Mouse (Mus musculus): Measurements from ENCODE around the gene Gm17455. TPM values are rescaled to one million over a fixed set of nuclear protein-coding genes. Genes with fewer than 3 reads are reported as not detected.

The Gm17455 gene
- total RNA-seq, 2 experiments from 2014 or later, result not detected

DNA sequence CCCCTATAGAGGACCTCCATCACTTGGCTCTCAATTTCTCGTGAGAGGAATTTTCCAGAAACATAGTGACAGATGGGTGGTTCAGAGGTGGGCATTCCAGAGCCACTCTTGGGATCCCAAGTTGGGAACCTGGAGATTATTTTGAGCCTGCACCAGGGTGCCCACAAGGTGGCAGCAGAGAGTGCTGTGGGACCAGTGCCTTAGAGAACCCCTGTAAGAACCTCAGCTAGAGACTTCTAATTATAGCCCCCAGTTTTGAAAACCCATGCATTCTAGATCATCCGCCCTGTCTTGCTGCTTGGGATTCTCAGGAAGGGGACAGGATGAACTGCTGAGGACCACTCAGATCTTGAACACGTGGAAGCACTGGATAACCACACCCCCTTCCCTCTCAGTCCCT is 18.6 kb downstream of the Gm17455 start:
- DNase-seq (ENCODE audit: low spot score), result peak; percentile 52

DNA sequence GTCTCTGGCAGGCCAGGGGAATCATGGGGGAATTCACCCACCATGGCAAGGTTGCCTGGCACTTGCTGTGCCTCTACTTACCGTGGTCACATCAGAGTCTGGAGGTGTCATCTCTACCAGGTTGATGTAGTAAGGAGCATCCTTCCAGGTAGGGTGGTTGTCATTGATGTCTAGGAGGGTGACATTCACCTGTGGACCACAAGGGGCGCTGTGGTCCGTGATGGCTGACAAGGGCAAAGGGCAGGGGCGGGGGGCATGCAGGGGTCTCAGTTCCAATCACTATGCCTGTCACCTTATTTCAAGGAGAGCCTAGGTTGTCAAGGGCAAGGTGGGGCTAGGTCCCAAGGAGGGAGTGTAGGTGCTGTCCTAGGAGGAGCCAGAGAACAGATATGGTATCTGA is 20.1 kb downstream of the Gm17455 start:
- DNase-seq (ENCODE audit: low spot score), result no peak

DNA sequence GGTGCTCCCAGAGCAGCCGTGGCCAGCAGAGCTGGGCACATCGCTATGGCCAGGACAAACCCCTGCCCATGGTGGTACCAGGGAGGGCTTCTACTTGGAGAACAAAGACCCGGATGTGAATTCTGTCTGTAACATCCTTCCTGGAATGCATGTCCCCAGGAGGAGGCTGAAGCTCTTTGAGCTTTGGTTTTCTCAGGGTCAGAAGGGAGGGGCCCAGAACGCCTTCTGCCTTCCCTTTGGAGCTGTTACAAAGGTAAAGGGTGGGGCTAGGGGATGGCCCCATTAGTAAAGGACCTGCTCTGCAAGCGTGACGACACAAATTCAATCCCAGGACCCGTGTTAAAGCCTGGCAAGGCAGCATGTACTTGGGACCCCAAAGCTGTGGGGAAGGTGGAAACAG is 23.2 kb downstream of the Gm17455 start:
- DNase-seq (ENCODE audit: low spot score), result no peak

DNA sequence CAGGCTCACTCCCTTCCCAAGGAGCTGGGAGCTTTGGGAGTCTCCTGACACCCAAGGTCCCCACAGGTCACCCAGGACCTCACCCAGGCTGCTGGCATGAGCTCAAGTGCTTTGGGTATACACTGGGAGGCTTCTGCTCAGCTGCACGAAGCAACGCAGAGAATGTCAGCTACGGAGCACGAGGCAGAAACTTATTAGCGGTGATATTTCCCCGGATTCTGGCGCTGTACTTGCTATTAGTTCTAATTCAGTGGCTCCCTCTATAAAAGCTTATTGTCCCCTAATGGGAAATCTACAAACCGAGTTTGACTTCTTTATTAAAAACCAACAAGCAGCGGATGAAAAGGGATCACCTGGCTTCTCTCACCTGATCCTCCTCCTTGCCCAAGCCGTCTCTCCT is 30.5 kb downstream of the Gm17455 start:
- no peak for DNase-seq (ENCODE audit: low spot score)

DNA sequence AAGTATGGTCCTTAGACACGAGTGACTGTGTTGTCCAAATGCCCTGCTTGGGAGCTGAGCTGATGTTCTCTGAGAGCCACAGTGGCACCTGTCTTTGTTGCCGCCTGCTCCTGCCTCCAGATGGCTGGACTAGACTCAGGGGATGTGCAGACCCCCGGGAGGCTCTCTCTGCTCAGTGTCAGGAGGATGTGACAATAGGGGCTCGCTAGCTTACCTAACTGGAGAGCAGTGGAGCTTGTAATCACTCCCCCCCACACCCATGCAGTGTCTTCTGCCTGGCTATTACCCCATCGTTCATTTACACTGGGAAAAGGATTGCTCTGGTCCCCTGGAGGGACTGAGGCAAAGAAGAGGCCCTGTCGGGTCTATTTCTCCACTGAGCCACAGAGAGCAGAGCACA is 31.1 kb downstream of the Gm17455 start:
- DNase-seq (ENCODE audit: low spot score), result no peak

DNA sequence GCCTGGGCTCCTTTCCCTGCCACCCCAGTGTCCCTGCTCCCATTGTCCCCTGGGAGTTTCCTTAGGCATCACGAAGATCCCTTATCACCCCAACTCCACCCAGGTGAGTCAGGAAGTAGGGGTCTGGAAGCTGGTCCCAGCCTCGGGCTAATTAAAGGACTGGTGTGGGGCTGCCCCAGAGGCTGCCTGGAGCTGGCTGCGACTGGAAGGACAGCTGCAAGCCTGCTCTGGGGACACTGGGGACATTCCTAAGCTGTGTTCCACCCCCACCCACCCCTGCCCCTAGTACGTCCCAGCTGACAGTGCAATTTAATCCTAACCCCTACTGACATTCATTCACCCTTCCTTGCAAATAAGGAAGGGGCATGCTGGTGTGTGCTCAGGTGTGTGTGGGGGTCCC is 33.2 kb downstream of the Gm17455 start:
- DNase-seq (ENCODE audit: low spot score), result no peak

DNA sequence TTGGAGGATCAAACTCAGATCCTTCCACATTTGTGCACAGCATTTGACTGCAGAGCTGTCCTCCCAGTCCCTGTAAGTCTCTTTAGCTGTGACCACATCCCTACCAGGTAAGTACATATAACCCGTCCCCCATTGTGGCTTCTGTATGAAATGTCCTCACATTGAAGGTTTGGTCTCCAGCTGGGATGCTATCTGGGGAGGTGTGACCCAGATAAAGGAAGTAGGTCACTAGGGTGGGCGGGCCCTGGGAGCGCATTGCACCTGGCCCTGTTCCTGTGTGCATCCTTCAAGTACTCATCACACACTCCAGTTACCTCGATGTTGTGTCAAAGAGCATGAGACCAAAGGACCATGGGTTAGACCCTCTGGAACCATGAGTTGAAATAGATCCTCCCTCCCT is 42.8 kb downstream of the Gm17455 start:
- no peak for DNase-seq (ENCODE audit: low spot score)

DNA sequence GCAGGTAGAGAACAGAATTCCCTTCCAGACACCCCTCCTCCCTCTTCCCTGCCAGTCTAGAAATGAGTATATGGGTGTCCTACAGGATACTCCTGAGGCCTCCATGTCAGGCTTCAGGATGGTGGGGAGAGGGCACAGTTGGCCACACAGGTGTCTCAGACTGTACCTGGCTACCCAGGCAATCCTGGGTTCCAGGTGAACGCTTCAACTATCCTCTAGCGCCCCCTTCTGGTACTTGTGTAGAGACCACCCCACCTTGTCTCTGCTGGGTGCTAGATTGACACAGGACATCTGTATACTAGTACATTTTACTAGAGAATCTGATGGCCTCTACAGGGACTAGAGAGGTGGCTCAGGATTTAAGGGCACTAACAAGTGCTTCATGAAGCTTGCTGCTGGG is 43.6 kb downstream of the Gm17455 start:
- DNase-seq (ENCODE audit: low spot score), result no peak

DNA sequence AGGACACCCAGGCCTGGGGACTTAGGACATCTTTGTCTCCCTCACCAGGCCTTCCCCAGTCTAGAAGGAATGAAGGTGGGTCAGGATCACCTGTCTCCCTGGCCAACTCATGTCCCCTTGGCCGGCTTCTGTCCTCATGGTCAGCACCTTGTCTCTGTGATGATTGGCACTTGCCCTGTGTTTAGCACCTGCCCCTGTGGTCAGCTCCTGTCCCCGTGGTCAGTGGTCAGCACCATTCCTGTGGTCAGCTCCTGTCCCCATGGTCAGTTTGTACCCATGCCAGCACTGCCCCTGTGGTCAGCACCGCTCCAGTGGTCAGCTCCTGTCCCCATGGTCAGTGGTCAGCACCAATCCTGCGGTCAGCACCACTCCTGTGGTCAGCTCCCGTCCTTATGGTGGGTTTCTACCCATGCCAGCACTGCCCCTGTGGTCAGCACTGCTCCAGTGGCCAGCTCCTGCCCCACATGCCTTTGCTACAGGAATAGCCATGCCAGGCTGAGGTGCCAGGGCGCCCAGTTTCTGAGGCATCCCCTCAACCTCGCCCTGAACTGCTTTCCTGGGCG is 45.6 kb downstream of the Gm17455 start:
- no peak for DNase-seq (ENCODE audit: low spot score)

DNA sequence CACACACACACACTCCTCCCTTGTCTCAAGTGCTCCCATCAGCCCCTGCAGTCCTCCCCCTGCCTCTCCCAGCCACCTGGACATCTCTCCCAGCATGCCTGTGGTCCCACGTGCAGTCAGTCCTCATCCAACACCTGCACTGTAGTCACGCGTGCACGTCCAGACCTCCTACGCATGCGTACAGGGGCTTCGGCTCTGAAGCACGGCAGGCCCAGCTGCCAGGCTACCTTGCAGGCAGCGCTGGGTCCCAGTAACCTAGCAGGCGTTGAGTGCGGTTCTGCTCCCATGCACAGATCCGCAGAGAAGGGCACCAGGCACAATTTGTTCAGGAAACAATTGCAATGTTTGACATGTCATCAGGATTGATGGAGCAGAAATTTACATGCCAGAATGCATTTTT is 47.7 kb downstream of the Gm17455 start:
- no peak for DNase-seq (ENCODE audit: low spot score)

Other genes starting within 250 kb of the Gm17455 start
- gene Chst3, start 180.5 kb upstream of the Gm17455 start, total RNA-seq (2021), result under 1 TPM; 0.27 to 0.40 TPM
- 100 to 1,000 TPM; 764 to 769 TPM for gene Psap, start 122.1 kb upstream of the Gm17455 start, total RNA-seq (2021)
- gene Vsir, start 52.9 kb upstream of the Gm17455 start, total RNA-seq (2021), result 1 to 10 TPM; 3.8 to 4.6 TPM

All from gastrocnemius, adult 18-20 months (tissue).